Mouse (Mus musculus) ovary, adult 18-20 months (tissue): ENCODE measurements at regions not wholly inside any gene's neighbourhood (a gene's known extent, or its start where the extent isn't known, plus 50 kb on each side); places are given as distances from the start of the nearest gene placed in this dataset.
"Not testable (repeated sequence)": the region's sequence is repeated elsewhere in the genome, so short reads cannot be mapped to it uniquely, and the experiment has no call there.

Experiments used
- DNase-seq: peaks from one replicate; pipeline ENCODE4 v3.0.0; 2022; ENCODE audit warnings: low spot score, mixed read lengths

GRCm38 (mm10) chr8:126081279-126081678 lies 86.3 kb downstream of the Kcnk1 start:
- no peak for DNase-seq

- DNase-seq, result no peak
Observed at GRCm38 (mm10) chr8:126082827-126083226, 87.9 kb downstream of the Kcnk1 start.

DNA sequence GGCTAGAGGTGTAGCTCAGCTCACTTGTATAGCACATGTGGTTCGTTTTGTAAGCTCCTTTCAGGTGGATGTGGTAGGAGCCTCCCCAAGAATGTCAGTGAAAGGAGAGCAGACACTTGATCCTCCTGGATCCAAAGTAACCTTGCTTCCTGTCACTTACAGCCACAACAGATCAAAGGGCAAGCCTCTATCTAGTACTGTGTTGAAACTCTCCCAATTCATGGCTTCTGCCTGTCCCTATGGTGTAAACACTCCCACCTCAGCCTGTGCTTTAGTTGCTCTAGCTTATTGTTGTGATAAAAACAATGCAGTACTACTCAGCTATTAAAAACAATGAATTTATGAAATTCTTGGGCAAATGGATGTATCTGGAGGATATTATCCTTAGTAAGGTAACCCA lies 95.8 kb downstream of the Kcnk1 start:
- DNase-seq, result no peak

- DNase-seq, result no peak
Observed at GRCm38 (mm10) chr8:126094005-126094404, 99.0 kb downstream of the Kcnk1 start.

- DNase-seq, result no peak
Observed at GRCm38 (mm10) chr8:126096056-126096455, 101.1 kb downstream of the Kcnk1 start.

DNA sequence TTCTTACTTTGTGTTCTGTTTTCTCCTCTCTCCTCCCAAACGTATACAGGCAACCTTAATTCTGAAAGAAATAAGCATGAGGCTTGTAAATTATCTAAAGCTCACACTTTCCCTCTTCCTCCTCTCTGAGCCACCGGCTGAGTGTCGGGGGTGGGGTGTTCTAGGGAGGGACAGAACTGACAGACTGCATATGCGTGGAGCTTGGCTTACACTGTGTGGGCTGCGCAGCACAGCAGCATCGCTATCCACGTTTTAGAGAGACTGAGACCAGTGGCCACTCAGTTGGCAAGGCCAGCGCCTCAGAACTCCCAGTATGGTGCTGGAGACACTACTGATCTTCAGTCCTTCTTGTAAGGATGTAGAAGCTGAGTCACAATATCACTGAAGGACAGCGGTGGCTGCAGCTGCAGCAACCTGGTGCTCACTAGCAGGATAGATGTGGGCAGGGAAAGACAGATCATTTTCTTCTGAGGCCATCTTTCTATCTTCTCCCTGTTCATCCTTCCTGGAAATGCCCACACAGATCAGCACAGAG lies 101.7 kb downstream of the Kcnk1 start:
- DNase-seq, result no peak

- DNase-seq, result no peak
Observed at GRCm38 (mm10) chr8:126098886-126099285, 103.9 kb downstream of the Kcnk1 start.

DNA sequence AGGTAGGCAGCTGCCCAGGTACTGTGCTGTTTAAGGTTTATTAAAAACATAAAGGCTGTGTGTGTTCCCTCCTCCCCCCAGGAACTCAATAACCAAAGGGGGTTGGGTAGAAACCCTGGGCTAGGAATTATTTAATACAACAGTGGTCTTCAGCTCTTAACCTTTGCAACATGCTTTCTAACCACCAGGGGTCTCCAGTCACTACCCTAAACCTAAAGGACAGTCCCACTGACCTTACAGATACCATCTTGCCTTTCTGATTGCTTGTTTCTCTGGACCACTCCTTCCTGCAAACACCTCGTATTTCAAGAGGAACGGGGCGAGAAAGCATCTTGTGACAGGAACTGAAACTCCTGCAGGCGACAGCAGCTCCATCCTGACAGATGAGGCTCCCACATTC lies 104.9 kb downstream of the Kcnk1 start:
- no peak for DNase-seq

GRCm38 (mm10) chr8:126105043-126105442 lies 110.1 kb downstream of the Kcnk1 start:
- no peak for DNase-seq

DNA sequence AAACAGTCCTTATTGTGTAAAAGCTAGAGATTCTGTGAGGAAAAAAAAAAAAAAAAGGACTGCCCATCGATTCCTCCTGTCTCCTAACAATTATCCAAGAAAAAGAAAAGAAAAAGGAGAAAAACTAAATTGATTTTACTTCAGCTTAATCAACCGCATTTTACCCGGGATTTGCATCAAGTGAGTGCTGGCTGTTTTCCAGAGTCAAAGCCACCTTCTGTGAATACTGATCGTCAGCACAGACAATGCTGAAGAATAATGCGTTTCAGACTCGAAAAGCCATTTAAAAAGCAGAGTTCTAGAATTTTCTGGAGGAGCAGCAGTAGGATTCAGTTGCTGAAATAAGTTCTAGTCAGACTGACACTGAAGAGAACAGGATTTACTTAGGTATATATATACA lies 131.1 kb downstream of the Kcnk1 start:
- DNase-seq, result no peak

DNA sequence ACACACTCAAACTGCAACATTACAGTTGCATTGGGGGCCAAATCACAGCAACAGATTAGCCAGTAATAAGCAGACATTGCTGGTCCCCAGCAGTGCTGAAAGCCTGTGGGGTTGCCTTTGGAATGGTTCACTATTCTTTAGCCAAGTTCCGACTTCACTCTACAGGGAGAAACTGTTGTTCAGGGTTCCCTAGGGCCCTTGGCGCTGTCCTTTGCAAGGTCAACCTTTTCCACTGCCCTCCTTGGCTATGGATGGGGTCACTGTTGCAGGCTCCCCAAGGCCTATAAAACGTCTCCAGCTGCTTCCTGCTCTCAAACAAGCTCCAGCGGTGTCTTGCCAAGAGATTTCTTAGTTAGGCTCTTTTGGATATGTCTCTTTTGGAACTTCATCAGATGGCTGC lies 137.1 kb downstream of the Kcnk1 start:
- DNase-seq, result no peak

GRCm38 (mm10) chr8:126132918-126133317 lies 137.9 kb downstream of the Kcnk1 start:
- DNase-seq, result not testable (repeated sequence)

DNA sequence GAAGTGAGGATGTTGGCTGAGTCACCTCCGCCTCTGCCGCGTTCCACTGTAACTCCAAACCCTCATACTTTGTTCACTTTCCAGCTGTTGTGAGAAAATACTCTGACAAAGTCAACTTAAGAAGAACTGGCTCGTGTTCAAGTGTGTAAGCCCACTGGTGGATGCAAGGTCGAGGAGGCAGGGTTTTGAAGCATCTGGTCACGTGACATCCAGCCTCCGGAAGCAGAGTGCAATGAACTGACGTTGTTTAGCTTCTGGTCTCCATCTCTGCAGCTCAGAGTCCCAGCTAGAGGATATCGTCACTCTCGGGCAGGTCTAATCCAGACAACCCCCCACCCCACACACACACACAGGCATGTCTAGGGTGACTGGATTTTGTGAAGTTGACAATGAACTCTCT lies 140.1 kb downstream of the Kcnk1 start:
- DNase-seq, result no peak

DNA sequence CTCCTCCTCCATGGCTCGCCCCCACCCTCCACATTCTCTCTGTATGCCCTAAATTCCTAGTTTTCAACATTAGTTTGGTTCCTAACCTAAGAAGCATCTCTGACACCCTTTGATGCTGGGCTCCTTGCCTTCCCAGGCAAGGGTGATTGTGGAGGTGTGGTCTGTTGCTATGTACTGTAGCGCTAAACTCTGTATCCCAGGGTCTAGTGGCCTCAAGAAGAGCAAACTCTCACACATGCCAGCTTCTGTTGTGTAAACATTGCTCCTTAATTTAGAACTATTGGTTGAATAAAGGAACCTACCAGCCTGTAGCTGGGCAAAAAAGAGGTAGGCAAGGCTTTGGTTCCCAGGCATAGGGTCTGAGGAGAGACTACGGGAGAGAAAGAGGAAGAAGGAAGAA lies 140.6 kb downstream of the Kcnk1 start:
- DNase-seq, result no peak

- DNase-seq, result no peak
Observed at GRCm38 (mm10) chr8:126136946-126137345, 142.0 kb downstream of the Kcnk1 start.

DNA sequence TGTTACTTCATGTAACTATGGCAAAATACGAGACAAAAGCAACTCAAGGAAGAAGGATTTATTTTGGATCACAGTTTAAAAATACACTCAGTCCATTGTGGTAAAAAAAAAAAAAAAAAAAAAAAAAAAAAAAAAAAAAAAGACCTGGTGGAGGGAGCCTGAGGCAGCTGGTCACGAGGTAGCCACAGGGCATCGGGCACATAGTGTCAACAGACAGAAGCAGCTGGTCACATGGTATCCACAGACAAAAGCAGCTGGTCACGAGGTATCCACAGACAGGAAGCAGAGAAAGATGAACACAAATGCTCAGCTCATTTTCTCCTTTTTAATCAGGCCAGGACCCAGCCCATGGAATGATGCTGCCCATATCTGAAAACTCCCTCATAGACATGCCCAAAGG lies 142.5 kb downstream of the Kcnk1 start:
- DNase-seq, result no peak

- DNase-seq, result no peak
Observed at GRCm38 (mm10) chr8:126138645-126139545, 143.9 kb downstream of the Kcnk1 start.

- no peak for DNase-seq
Observed at GRCm38 (mm10) chr8:126139546-126139870, 144.5 kb downstream of the Kcnk1 start.

GRCm38 (mm10) chr8:126140998-126141397 lies 146.0 kb downstream of the Kcnk1 start:
- no peak for DNase-seq

DNA sequence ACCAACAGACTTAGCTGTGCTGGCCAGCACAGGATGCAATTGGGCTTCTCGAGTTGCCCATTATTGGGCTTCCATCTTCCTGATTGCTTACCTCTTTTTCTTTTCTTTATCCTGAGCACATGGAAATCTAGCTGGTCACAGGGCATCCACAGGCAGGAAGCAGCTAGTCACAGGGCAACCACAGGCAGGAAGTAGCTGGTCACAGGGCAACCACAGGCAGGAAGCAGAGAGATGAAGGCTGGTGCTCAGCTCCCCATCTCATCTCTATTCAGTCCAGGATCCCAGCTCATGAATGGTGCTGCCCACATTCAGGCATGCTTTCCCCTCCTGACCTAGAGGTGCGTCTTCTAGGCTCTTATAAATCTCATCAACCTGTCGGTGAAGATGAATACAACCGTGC lies 146.8 kb upstream of the Slc35f3 start:
- no peak for DNase-seq

DNA sequence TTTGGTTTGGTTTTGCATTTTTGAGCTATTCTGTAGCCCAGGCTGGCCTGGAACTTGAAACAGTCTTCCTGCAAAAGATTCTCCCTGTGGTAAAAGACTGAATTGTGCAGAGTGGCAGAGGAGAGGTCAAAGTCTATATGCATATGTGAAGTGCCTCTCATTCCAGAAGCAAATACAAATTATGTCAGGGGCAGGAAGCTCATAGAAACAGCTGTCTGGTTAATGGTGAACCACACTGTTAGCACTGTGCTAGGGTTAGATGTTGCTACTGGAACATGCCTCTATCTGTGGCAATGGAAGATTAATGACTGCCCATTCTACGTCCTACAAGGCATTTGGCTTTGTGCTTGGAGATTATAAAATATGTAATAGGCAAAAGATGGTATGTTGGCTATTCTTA lies 144.4 kb upstream of the Slc35f3 start:
- DNase-seq, result no peak

GRCm38 (mm10) chr8:126157452-126158185 lies 140.7 kb upstream of the Slc35f3 start:
- peak; percentile 5 for DNase-seq

DNA sequence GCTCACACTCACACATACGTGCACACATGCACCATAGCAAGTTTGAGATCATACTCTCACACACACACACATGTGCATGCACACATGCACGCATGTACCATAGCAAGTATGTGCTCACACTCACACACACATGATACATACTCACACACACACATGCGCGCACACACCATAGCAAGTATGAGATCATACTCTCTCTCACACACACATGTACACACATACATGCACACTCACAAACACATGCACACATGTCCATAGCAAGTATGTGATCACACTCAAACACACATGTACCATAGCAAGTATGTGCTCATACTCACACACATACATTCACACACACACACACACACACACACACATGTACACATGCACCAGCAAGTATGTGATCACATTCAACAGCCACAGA lies 138.9 kb upstream of the Slc35f3 start:
- no peak for DNase-seq
